8 mouse cellular contexts compared by ENCODE assay signal in the genomic region with DNA sequence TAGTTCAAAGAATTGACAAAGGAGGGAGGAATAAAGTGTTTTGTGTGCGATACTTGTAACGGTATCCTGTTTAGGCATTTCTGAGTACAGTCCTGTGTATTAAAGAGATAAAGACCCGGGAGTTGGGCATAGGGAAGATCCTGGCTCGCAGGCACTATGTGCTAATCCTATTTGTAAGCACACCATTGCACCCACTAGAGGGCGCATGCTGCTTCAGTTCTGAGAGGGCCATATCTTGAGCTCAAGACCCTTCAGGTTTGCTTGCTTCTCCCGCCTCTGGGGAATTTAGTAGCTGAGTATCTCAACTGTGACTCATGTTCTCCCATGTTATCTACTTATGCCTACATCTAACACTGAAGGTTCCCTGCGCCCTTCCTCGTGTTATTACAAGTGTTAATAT. TPM values are rescaled to one million over a fixed set of nuclear protein-coding genes. Genes with fewer than 3 reads are reported as not detected.
DNase-seq lines count a peak whose midpoint lies in the region; ATAC-seq lines count a peak whose summit lies in the region.

No protein-coding gene starts in this region.

- DNase-seq in cerebellum, adult 18-20 months: peak; percentile 24 to 32
- DNase-seq in cerebellum, adult 11-12 months: no peak
- DNase-seq in ovary, postnatal 36 days (ENCODE audit: low spot score): peak; percentile 49
- DNase-seq in ovary, adult 18-20 months (ENCODE audit: low spot score): no peak
- DNase-seq in induced T-regulatory cell, adult 2 months (ENCODE audit: low read depth): peak; percentile 82
- DNase-seq in lung, postnatal 25 days (ENCODE audit: low spot score): peak; percentile 68
- DNase-seq in spleen, postnatal 10 days (ENCODE audit: low spot score in 2 of 2): peak; percentile 64 to 82

- ATAC-seq in common myeloid progenitor, adult 5-6 weeks (replicated peaks; ENCODE audit: low read depth, poor library complexity, severe bottlenecking): peak; percentile 74

RNA-seq across cellular contexts. Expression of gene Cracr2a, which starts 36.7 kb away (rescaled TPM):
- 6.4 and 11.6 TPM in 2 replicates for total RNA-seq in common myeloid progenitor, adult 5-6 weeks (2017)

Comparison
In these comparisons a context has a peak if more than half of its experiments do, and no peak if none do; other contexts are left out.
1. DNase-seq: peak in cerebellum, adult 18-20 months (2 of 2), ovary, postnatal 36 days (single experiment), induced T-regulatory cell, adult 2 months (single experiment), lung, postnatal 25 days (single experiment) and spleen, postnatal 10 days (2 of 2); none in cerebellum, adult 11-12 months (single experiment) and ovary, adult 18-20 months (single experiment).